Mouse (Mus musculus) right cerebral cortex, postnatal 10 days (tissue): Measurements from ENCODE around the gene Gm20683.
A peak's percentile ranks its signal among the peaks of the same experiment; 100 is the strongest.

Experiments
- DNase-seq, 2 experiments: peaks; one replicate each; pipeline ENCODE4 v3.0.0; 2021; ENCODE audit warnings: low spot score in 2 of 2

Gm20683 gene

GRCm38 (mm10) chr17:25842509-25842908 is 946 bp upstream of the Gm20683 start:
- DNase-seq, result no peak

- no peak for DNase-seq
Measured at GRCm38 (mm10) chr17:25840519-25840918, 1.0 kb downstream of the Gm20683 start.

- DNase-seq, result no peak
Measured at GRCm38 (mm10) chr17:25839455-25840235, 1.9 kb downstream of the Gm20683 start.

DNA sequence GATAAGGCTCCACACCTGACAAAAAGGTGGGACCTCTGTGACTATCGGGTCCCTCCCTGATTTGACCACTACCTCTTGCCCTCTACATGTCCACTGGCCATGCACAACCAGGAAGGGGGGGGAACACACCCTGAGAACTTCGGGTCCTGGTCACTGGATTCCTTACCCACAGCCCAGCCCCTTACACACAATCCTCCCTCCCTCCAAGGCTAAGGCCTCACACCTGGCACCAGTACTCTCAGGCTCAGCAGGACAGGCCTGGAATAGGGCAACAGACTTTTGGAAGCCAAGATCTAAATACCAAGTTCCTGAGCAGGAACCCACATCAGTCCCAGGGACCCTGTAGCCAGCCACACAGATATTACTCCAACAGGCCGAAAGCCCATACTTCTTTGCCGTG is 2.7 kb downstream of the Gm20683 start:
- no peak for DNase-seq

GRCm38 (mm10) chr17:25837533-25837932 is 4.0 kb downstream of the Gm20683 start:
- DNase-seq, result peak in 1 of 2 experiments; percentile 59

DNA sequence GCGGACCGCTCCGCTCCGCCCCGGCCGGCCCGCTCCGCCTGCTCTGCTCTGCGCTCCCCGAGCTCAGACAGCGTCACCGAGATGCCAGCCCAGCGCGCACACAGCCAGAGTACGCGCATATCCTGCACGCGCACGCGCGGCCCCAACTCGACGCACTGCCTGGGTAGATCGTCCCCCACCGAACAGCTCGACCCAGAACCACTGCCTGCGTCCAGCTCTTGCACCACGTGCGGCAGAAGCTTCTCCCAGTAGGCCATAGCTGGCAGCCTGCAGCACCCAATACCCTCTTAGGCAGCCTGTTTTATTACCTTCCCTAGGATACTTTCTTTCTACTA is 4.5 kb downstream of the Gm20683 start, which contains the start of gene Rhbdl1:
Gene Rhbdl1, minus strand, starts transcription at position 220 of the 335 bp plus-strand sequence.
- DNase-seq, result peak; percentile 94

DNA sequence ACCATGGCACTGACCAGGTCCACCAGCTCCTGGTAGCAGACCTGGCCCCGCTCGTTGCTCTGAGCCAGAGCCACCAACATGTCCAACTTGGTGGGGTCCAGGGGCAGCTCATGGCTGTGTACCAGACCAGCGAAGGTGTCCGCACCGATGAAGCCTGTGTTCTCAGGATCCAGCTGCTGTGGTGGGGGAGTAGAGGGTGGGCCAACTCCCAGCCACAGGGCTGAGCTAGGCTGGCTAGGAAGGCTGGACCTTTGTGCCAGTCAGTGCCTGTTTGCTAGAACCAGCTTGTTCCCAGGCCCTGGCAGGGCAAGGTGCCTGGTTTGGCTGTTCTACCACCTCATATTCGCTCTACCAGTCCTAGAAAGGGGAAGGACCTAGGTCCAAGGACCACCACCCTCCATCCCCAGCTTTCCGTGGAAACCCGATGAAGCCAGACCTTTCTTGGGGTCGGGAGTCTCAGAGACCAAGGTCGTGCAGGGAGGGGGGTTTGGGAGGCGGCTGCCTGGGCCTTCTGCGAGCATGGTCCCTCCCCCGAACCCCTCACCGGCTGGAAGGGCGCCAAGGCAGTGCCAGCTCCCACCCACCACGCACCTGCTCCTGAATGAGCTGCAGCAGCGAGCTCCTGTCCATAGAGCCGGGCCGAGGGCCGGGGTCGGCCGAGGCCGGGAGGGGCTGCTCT is 5.0 kb downstream of the Gm20683 start:
- DNase-seq, result peak in 1 of 2 experiments; percentile 63

DNA sequence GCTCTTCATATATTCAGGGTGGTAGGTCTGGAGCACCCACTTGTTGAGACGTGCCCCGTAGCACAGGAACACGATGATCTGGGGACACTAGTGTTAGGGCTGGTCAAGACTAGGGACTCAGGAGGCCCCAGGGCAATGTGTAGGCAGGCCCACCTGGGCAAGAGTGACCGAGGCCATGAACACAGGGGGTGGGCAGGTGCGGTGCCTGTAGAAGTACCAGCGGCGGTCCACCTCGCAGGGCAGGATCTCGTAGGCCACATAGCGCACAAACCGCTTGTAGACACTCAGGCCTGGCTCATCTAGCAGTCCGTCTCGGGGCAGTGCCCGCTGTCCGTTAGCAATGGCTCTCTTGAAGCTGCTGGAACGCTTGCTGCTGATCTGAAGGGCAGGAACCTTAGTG is 5.7 kb downstream of the Gm20683 start:
- peak in 1 of 2 experiments; percentile 65 for DNase-seq

DNA sequence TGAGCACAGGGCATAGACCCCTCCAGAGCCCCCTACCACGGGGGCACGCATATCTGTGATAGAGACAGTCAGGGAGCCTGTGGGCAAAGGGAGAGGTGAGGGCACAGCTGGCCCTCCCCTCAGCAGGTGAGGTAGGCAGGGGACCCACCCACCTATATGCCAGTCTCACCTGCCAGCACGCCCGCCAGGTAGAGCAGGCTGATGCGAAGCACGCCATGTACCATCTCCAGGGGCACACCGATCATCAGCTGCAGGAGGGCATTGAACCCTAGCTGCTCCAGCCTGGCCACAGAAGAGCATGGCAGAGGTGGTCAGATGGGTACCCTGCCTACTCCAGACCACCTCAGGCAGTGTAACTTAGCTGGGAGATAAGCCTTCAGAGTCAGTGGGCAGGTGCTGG is 6.3 kb downstream of the Gm20683 start:
- peak in 1 of 2 experiments; percentile 53 for DNase-seq

- peak in 1 of 2 experiments; percentile 61 for DNase-seq
Measured at GRCm38 (mm10) chr17:25834595-25835222, 6.9 kb downstream of the Gm20683 start.

DNA sequence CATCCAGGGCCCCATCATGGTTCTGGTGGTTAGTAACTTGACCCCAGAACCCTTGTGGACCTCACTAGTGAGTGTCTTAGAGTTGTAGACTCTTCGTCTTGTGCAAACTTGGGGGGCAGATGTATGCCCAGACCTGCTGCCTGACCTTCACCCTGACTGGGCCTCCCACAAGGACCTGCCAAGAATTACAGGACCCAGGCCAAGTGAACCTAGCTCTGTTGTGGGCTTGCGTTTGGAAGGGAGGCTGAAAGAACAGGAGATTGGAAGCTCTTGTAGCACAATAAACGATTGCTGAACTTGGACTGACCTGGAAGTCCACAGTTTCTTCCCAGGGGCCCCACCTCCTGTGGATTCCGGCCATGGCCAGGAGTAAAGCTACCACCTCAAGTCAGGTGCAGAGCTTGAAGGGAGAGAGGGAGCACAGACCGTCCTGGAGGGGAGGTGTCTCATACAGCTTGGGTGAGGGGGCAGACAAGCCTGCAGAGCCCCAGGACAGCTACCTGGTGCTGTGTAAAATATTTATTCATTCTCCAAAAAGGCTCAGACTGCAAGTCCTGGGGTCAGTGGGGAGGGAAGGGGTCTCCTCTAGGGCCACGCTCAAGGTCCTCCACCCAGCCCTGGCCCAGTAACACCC is 7.5 kb downstream of the Gm20683 start:
- DNase-seq, result no peak

- DNase-seq, result peak; percentile 90 to 94
Measured at GRCm38 (mm10) chr17:25833291-25833663, 8.3 kb downstream of the Gm20683 start, which contains the start of gene Stub1. Gene Stub1, minus strand, starts transcription at chr17:25833404.

DNA sequence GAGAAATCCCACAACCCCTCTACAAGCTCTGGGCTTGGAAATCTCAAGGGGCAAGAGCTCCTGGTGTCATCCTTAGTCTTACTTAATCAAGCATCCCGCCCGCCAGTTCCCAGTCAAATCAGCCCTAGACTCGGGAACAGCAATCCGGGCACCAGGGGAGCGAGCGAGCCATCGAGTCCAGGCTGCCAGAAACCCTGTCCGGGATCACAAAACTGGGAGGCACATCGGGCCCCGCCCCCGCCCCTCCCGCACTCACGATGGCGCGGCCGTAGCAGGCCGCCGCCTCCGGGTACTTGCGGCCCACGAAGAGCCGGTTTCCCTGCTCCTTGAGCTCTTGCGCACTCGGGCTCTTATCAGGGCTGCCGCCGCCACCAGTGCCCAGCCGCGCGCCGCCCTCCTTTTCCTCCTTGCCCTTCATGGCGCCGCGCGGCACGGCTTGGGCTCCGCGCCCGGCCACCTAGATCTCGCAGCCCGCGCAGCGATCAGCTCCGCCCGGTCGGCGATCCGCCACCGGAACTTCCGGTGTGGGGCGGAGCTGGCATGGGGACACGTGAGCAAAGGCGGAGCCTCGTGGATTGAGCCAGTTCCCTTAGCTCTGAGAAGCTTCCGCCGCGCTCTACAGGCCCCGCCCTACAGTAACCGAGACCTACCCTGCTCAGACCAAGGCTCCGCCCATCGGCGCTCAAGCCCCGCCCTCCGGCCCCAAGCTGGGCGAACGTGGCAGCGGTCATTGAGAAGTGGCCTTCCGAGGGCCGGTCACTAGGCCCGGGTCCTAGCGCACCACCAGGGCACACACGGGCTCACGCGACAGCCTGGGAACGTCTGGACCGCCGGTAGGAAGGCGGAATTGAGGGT is 8.9 kb downstream of the Gm20683 start:
- DNase-seq, result peak; percentile 99

GRCm38 (mm10) chr17:25831451-25832281 is 9.9 kb downstream of the Gm20683 start:
- DNase-seq, result peak in 1 of 2 experiments; percentile 72

DNA sequence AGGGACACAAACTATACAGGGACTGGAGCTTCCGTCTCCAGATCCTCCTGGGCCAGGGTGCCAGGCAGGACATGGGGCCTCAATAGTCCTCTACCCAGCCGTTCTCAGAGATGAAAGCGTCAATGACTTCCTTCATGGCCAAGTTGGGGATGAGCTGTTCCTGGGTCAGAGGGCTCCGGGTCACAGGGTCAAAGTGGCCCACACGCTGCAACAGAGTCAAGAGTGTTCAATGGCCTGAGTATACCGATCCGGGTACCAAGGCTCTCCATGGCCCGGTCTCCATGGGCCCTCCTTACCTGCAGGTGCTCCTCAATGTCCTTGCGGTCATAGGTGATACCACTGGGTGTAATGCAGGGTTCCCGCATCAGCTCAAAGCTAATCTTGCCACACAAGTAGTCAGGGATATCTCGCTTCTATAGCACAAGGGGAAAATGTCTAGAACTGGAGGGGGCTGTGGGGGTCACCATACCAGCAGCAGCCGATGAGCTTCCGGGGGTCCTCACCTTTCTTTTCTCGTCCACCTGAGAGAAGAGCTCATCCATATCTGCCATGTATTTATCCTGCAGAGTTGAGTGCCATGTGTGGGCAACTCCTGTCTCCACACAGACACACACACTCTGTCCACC is 10.6 kb downstream of the Gm20683 start:
- peak in 1 of 2 experiments; percentile 61 for DNase-seq

GRCm38 (mm10) chr17:25830200-25830753 is 11.3 kb downstream of the Gm20683 start:
- DNase-seq, result no peak

- DNase-seq, result peak in 1 of 2 experiments; percentile 32
Measured at GRCm38 (mm10) chr17:25829558-25830017, 12.0 kb downstream of the Gm20683 start.

- peak; percentile 90 to 93 for DNase-seq
Measured at GRCm38 (mm10) chr17:25828712-25829557, 12.6 kb downstream of the Gm20683 start, which contains the start of gene Jmjd8. Gene Jmjd8, plus strand, starts transcription at chr17:25828867.
